ENCODE assay signal across 26 mouse cellular contexts in genomic region chr3:52854560-52854959, GRCm38 (mm10).
"Had no signal": no experiment of that assay in that cellular context is flagged by ENCODE, and none has a peak within 500 bp of the region (broad histone marks: within the 10 kb centered on the region; RNA-seq: fewer than 3 reads in every experiment).

No protein-coding gene starts in this region.

- H3K9ac ChIP-seq: heart, embryonic 13.5 days; heart, embryonic 15.5 days; hindbrain, embryonic 13.5 days; hindbrain, embryonic 15.5 days; kidney, embryonic 15.5 days; limb, embryonic 13.5 days; limb, embryonic 15.5 days; liver, embryonic 12.5 days; liver, embryonic 14.5 days had no signal

- ATAC-seq: hindbrain, postnatal 0 days; intestine, embryonic 16.5 days; liver, embryonic 12.5 days had no signal

- H3K27ac ChIP-seq: gastrocnemius, adult 2 months; heart, adult 2 months; heart, embryonic 13.5 days; heart, embryonic 15.5 days; hindbrain, embryonic 13.5 days; hindbrain, embryonic 15.5 days; hindbrain, postnatal 0 days; kidney, embryonic 15.5 days; kidney, postnatal 0 days; limb, embryonic 13.5 days; limb, embryonic 15.5 days; liver, embryonic 12.5 days; liver, embryonic 14.5 days had no signal

- H3K4me1 ChIP-seq: heart, embryonic 13.5 days; heart, embryonic 15.5 days; hindbrain, embryonic 13.5 days; hindbrain, embryonic 15.5 days; kidney, embryonic 15.5 days; limb, embryonic 15.5 days; liver, embryonic 12.5 days had no signal

- H3K27me3 ChIP-seq: heart, embryonic 13.5 days; heart, embryonic 15.5 days; hindbrain, embryonic 13.5 days; hindbrain, embryonic 15.5 days; kidney, embryonic 15.5 days; limb, embryonic 13.5 days; limb, embryonic 15.5 days; liver, embryonic 12.5 days had no signal

- H3K4me3 ChIP-seq: gastrocnemius, adult 2 months; heart, adult 2 months; heart, embryonic 13.5 days; heart, embryonic 15.5 days; hindbrain, embryonic 13.5 days; hindbrain, embryonic 15.5 days; kidney, embryonic 15.5 days; limb, embryonic 13.5 days; limb, embryonic 15.5 days; liver, embryonic 12.5 days had no signal

- DNase-seq: gastrocnemius, adult 2 months; gastrocnemius, postnatal 10 days; gastrocnemius, postnatal 25 days; heart, adult 2 months; heart, postnatal 14 days; heart, postnatal 36 days; kidney, adult 11 months; kidney, adult 2 months; kidney, adult 9 months; kidney, postnatal 14 days; kidney, postnatal 36 days; layer of hippocampus, adult 9-11 months; layer of hippocampus, postnatal 36 days; left cerebral cortex, postnatal 4 days had no signal

- H3K36me3 ChIP-seq: heart, embryonic 13.5 days; heart, embryonic 15.5 days; hindbrain, embryonic 13.5 days; hindbrain, embryonic 15.5 days; kidney, embryonic 15.5 days; limb, embryonic 13.5 days; limb, embryonic 15.5 days; liver, embryonic 12.5 days had no signal
